Mouse (Mus musculus) large intestine, adult 2 months (tissue): Measurements from ENCODE around the gene Fbp2. TPM values are rescaled to one million over a fixed set of nuclear protein-coding genes. Genes with fewer than 3 reads are reported as not detected.
"Not testable (repeated sequence)": the region's sequence is repeated elsewhere in the genome, so short reads cannot be mapped to it uniquely, and the experiment has no call there.

ENCODE experiments used
- DNase-seq: peaks from one replicate; pipeline ENCODE4 v3.0.0-alpha.2; 2012; ENCODE audit warnings: low read depth, low spot score
- WGBS: fragments of 180-500 bp; shearing (Covaris S2); methylation state at CpG from one replicate; pipeline ENCODE4 v1.1.7; 2018; 5-methylcytosine and 5-hydroxymethylcytosine counted together
- polyA plus RNA-seq: library from polyadenylated mRNA; depleted of rRNA; stranded (reverse); fragments of >200 nt; gene quantifications from 2 replicates; pipeline ENCODE4 v1.2.3, GENCODE M21; 2012; rRNA removed

The Fbp2 gene
- polyA plus RNA-seq, 1 experiment = 139 TPM

GRCm38 (mm10) chr13:62866817-62867216 lies 8.6 kb upstream of the Fbp2 start:
- WGBS = 79% methylated on average over 4 of the region's 4 CpGs
- DNase-seq = no peak

- no peak for DNase-seq
- WGBS = 50% methylated on average over 11 of the region's 11 CpGs
Observed at GRCm38 (mm10) chr13:62865651-62866315, 7.6 kb upstream of the Fbp2 start.

DNA sequence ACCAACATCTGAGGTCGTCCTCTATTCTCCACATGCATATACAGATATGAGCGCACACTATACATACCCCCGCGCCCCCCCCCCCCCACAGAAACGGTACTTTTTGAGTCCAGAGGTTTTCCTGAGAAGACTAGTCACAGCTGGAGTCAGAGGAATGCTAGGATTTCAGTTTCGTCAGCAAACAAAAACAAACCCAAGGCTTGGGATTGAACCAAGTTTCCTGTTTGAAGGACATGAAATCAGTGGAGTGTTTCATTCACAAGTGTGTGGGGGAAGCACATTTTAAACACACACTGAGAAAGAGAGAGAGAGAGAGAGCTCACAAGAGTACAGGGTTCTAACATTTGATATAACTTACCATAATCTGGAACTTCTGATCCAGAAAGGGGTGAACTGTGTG lies 5.5 kb upstream of the Fbp2 start:
- 73% methylated on average over 6 of the region's 6 CpGs for WGBS
- no peak for DNase-seq

GRCm38 (mm10) chr13:62862875-62863274 lies 4.7 kb upstream of the Fbp2 start:
- no peak for DNase-seq

GRCm38 (mm10) chr13:62860068-62860467 lies 1.8 kb upstream of the Fbp2 start:
- WGBS = 90% methylated on average over 4 of the region's 4 CpGs
- no peak for DNase-seq

More at GRCm38 (mm10) chr13:62862875-62863274, 4.7 kb upstream of the Fbp2 start:
- 82% methylated on average over 3 of the region's 3 CpGs for WGBS

GRCm38 (mm10) chr13:62859251-62859650 lies 1.0 kb upstream of the Fbp2 start:
- not testable (repeated sequence) for DNase-seq
- 76% methylated on average over 10 of the region's 10 CpGs for WGBS

- 27% methylated on average over 14 of the region's 14 CpGs for WGBS
- peak; percentile 37 for DNase-seq
Observed at GRCm38 (mm10) chr13:62856850-62857249, 1.4 kb downstream of the Fbp2 start.

- 1% methylated on average over 5 of the region's 5 CpGs for WGBS
- peak; percentile 70 for DNase-seq
Observed at GRCm38 (mm10) chr13:62856305-62856675, 1.9 kb downstream of the Fbp2 start.

- no peak for DNase-seq
- WGBS = 33% methylated on average over 25 of the region's 25 CpGs
Observed at GRCm38 (mm10) chr13:62855396-62856304, 2.6 kb downstream of the Fbp2 start.

DNA sequence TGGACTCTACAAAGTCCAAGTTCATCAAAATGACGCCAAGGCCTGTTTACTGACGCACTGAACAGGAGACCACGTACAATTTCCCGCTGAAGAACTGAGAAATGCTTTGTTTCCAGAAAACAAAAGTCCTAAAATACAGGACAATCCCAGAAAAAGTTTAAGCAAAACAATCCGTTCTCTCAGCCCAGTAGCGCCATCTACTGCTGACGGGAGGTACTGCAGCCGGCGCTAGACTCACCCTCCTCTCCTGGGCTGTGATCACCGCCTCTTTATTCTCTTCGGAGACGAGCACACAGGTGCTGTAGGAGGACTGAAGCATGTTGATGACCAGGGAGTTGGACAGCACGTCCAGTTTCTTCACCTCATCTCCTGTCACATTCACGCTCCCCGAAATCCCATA lies 3.6 kb downstream of the Fbp2 start:
- 31% methylated on average over 15 of the region's 15 CpGs for WGBS
- no peak for DNase-seq

DNA sequence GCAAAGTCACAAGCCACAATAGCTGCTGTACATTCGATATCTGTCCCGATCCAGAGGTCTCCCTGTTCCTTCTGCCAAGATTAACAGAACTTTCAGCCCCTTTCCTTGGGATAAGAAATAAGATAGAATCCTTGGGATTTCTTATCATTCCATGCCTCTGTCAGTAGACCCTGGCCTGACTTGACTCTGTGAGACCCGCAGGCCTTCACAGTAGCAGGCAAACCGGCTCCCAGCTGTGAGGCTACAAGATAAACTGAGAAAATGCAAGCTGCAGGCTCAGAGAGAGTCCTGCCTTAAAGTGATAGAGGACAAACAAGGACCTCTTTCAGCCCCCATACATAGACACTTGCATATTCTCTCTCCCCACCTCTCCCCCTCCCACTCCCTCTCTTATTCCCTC lies 24.9 kb downstream of the Fbp2 start:
- WGBS = 77% methylated on average over 4 of the region's 4 CpGs
- DNase-seq = no peak

- WGBS = 65% methylated on average over 2 of the region's 2 CpGs
- no peak for DNase-seq
Observed at GRCm38 (mm10) chr13:62832239-62832638, 26.0 kb downstream of the Fbp2 start.

DNA sequence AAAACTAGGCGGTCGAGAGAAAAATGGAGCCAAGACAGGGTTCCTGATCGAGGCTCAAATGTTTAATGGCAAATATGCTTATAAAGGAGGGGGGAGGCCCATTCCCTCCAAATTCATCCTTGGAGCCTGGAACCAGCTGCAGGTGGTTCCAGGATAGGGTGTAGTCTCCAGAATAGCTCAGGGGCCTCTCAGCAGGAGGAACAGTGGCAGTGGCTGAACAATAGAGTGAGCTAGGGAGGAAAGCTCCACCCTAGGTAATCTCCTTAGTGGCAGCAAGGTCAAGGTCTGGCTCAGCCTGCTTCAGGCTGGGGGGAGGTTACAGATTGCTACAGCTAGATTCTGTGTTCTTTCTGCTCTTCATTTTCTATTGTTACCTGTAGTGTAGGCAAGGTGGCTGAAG lies 42.5 kb downstream of the Fbp2 start:
- DNase-seq = not testable (repeated sequence)
- WGBS = 88% methylated on average over 3 of the region's 3 CpGs

DNA sequence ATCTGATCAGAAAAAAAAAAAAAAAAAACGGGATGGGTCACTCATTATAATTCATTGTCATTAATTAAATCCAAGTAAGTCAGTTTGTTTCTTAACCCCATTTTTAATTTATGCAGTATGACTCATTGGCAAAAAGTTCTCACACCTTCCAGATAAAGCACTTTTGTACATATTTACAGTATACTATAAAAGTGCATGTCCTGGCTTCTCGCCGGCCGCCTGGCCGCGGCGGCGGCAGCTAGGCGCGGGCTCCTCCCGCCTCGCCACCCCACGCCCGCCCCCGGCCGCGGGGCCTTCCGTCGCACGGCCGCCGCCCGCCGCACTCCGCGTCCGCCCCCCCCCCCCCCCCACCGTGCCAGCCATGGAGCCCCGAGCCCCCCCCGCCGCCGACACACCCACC lies 45.5 kb downstream of the Fbp2 start:
- DNase-seq = no peak
- 5% methylated on average over 32 of the region's 32 CpGs for WGBS

DNA sequence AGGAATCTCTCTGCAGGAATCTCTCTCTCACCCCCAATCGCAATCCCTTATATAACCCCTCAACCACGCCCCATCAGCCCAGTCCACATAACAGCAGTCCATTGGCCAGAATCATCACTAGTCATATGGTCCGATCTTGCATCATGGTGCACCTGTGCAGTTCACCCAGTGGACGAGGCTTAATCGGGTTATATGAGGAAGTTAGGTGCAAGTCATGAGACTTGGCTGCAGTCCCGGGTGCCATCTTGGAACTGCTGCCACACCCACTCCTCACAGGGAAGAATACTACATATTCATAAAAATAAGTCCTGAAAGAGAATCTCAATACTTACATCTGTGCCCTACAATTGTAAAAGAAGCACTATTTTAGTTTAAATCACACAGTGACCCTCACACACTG lies 50.2 kb downstream of the Fbp2 start:
- 74% methylated on average over 6 of the region's 6 CpGs for WGBS
- DNase-seq = not testable (repeated sequence)

Other genes with a start within 250 kb of the Fbp2 start
- 0.19 and 0.36 TPM in 2 replicates for gene 6720489N17Rik, start 234.2 kb downstream of the Fbp2 start, polyA plus RNA-seq
- 0.47 and 0.62 TPM in 2 replicates for gene Platr25, start 97.7 kb downstream of the Fbp2 start, polyA plus RNA-seq
- gene Gm5141, start 72.6 kb downstream of the Fbp2 start, polyA plus RNA-seq = 0.55 and 1.2 TPM in 2 replicates
- gene Fbp1, start 29.9 kb upstream of the Fbp2 start, polyA plus RNA-seq = 17.6 and 25.5 TPM in 2 replicates
- gene 2010111I01Rik, start 106.5 kb upstream of the Fbp2 start, polyA plus RNA-seq = 81.1 and 85.1 TPM in 2 replicates